Mouse (Mus musculus) megakaryocyte, adult 5-6 weeks (primary cell): ENCODE measurements around the gene Ppm1e. TPM values are rescaled to one million over a fixed set of nuclear protein-coding genes. Genes with fewer than 3 reads are reported as not detected.
A peak's percentile ranks its signal among the peaks of the same experiment; 100 is the strongest.

Source experiments
- ATAC-seq: 2 replicates; pipeline ENCODE4 v1.8.0; 2016; ENCODE audit warnings: mild to moderate bottlenecking, inconsistent platforms; ENCODE audit not compliant: poor library complexity, severe bottlenecking
- total RNA-seq, 2 experiments: library from RNA; stranded (forward) in 1 of 2; stranded (reverse) in 1 of 2; fragments of 153-499, 151-499 nt in 1 of 2; fragments of 221-1000, 200-1000 nt in 1 of 2; gene quantifications; 2 replicates each; pipeline versions ENCODE4 v1.2.3 to v1.2.4; 2015 to 2017

Gene Ppm1e
- total RNA-seq, 2 experiments from 2014 or later, result 0.76 to 0.81 TPM

DNA sequence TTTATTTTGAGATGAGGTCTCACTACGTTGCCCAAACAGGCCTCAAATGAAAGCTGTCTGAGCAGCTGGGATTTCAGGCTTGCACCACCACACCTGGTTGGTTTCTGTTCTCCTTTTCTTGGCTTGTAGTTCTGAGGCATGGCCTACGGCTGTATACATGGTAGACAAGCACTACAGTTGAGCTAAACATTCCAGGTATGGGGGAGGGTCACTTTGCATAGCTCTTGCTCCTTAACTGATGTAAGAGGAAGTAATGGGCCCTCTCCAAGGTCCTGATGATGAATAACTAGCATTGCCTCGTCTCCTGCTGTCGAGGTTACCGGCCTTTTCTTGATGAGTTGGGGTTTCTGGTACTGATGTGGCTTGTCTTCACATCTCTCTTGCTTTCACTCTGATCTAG lies 104.7 kb downstream of the Ppm1e start:
- ATAC-seq, result no peak

DNA sequence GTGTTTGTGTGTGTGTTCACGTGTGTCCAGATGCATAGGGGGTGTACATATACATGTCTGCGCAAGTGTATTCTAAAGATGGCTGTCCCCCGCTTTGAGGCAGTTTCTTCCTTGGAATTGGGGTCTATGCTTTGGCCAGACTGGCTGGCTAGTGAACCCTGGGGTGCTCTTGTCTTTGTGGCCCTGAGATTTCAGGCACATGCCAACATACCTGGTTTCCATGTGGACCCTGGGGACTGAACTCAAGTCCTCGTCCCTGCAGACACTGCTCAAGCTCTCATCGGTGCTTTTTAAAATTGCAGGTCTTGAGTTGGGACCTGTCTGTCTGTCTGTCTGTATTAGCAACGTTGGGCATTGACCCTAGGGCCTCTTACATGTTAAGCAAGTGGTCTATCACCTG lies 105.5 kb downstream of the Ppm1e start:
- no peak for ATAC-seq

DNA sequence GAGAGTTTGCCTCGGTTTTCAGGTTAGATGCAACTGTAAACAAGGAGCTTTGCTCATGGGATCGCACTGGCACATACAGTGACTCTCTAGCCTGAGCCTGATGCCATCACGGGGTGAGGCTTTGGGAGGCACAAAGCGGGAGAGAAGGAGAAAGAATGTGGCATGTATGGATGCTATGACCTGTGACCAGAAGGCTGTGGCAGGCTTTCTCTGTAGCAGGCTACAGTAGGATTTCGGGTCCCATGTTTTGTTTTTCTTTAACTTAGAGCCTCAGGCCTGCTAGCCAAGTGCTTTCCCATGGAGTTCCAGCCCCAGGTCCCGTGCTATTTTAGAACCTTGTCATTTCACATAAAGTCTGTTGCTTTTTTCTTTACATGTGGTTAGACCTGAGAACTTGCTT lies 108.7 kb downstream of the Ppm1e start:
- ATAC-seq, result no peak

DNA sequence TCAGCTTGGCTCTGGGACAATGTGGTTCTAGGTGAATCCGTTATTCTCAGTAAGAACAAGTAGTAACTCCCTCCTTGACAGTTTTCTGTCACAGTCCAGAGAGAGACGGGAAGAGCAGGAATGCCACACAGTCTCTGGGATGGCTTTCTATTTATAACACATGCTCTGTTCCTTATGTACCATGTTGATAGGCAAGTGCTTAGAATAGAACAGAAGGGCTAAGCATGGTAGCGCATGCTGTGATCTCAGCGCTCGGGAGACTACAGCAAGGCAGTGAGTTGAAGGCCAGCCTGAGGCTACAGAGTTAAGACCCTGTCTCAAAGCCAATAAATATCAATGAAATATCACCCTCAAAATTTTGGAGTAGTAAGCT lies 111.3 kb downstream of the Ppm1e start:
- ATAC-seq, result no peak

DNA sequence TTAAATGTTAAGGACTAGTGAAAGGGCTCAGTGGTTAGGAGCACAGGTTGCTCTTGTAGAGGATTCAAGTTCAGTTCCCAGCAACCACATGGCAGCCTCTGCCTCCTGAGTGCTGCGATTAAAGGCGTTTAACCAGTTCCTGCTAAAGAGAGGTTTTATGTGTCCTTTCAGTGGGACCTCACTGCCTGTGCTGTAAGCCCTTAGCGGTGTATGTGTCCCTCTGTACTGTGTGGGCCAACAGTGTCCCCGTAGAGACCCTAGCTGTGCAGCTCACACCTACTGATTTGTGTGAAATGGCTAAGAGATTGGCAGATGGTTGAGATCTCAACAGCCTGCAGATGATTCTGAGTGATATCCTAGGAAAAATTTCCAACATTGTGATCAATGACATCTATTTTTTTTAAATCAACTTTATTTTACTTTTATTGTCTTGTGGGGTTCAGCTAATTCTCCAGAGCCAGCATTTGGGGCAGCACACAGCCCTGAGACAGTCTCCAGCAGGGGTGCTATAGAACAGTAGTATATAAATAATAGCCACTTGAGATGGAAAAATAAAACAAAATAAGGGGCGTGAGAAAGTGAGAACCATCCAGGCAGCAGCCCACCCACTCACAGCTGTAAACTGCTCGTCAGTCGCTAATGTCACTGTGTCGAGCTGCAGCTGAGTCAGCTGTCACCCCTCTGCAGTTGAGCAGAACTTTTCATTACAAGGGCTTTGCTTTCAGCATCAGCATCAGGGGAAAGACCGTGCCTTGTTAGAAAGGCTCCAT lies 111.9 kb downstream of the Ppm1e start:
- no peak for ATAC-seq

DNA sequence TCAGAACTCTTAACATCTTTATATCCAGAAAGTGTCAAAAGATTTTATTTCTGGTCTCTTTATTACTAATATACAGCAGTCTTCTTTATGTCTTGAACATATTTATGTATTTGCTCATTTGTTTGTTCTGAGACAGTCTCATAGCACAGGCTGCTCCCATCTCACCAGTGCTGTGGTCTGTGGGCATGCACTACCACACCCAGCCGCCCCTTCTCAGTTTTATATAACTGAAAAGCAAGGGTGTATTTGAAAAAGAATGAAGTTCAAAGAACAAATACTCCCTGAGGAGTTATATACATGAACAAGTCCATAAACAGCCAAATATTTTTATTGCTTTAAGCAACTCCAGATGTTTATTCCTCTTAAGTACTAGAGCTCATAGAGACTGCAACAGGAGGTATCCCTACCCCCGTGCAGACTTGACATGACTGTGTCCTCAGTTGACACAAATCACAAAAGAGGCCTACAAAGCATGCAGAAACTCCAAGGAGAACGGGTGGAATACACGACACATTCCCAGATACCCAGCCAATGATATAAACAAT lies 112.6 kb downstream of the Ppm1e start:
- ATAC-seq, result no peak

DNA sequence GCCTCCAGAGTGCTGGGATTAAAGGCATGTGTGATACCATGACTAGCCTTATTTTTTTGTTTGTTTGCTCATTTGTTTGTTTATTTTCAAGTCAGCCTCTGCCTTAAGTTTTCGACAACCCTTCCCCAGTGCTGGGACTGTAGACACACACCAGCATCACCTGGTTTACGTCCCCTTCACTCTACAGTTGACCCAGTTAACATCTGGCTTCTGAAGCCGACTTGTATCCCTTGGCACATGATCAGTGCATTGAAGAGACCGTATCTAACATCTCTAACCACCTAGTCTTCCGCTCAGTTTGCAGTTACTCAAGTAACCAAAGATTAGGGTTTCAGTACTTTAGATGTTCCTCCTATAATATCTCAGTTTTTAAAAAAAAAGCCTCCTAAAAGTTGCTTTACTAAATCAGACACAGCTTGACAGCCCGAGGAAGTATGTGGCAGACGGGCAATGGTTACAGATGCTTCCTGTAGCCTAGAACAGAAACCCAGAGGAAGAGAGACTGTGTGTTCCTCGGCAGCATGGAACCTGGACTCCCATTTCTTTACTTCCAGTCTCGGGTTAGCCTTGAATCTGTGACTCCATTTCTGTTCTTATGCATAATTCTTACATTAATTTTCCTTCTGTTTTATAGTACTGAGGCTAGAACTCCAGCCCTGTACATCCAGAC lies 113.5 kb downstream of the Ppm1e start:
- no peak for ATAC-seq

DNA sequence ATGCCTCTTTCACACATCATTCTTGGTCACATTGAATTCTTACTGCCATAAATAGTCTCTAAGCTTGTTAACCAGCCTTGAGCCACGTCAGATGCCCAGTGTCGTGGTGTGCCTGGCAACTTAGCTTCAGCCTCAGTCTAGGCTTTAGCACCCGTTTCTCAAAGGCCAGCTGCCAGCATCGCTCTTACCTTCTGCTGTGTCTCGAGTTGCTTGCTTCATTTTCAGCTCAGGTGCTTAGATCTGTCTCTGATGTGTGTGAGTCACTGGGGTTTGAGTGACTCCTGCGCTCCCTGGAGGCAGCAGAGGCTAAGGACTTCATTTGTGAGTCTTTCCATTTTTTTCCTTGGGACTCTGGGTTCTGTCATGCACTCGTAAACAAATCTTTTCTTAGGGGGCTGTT lies 117.6 kb downstream of the Ppm1e start:
- no peak for ATAC-seq

DNA sequence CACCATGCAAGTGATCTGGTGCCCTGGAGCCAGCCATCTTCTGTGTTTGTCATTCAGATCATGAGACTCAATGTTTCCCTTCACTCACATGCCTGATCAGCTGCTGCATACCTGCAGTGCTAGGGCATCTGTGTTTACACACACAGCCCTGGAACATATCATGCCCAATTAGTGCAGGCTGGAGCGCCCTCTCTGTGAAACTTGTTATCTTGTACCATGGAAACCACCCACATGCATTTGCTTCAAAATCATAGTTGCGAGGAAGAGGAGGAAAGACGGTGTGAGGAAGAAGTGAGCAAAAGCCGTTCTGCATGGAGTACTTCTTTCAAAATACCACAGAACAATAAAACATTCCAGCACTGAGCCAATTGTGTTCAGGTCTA lies 118.0 kb downstream of the Ppm1e start:
- ATAC-seq, result no peak

DNA sequence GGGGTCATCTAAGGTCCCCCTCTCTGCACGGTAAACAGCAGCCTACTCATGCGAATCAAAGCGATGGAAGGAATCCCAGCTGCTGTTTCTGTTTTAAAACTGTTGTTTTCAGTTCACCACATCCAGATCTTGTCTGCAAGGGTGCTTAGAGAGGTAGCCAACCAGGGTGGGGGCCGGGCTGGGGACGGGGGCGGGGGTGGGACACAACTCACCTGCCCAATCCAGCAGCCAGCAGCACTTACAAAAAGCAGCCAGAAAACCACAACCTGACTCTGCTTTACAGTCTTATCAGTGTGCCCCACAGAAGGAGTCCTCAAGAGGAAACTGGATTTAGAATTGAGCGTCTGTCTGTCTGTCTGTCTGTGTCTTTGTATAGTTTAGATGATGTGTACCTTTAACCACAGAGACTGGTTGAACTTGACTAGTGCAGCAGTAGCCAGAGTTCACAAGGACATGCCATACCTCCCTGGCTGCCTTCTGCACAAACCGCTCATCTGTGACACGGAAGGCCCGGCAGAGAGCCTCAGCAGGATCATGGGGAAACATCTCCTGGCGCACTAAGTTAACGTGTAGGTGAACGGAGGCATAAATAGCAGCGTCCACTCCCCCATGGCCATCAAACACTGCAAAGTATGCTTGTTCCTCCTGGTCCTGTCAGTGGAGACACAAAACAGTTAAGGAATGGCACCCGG lies 118.5 kb downstream of the Ppm1e start:
- ATAC-seq, result no peak

DNA sequence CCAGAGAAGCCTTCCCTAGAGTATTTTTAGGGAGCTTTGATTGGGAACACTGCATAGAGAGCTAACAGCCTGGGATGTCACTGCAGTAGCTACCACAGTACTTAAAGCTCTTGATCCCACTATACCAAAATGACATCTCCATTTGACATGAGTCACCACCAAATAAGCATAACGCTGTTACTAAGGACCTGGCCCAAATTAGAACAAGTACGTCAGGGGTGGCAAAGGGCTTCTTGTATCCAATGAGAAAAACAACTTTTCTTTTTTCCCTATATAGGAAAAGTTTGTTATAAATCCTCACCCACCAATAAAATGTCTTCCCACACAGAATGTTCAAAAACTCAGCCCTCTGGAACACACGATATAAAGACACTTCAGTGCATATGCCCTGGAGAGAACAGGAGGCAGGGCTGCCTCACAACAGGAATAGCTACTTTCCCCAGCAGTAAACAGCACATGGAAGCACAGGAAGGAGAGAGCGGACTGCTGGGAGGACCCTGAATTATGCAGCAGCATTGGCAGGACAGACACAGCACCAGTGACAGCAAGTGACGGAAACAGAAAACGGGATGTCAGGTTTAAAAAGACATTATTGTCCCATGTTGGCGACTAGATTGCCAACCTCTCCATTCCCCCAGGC lies 119.8 kb downstream of the Ppm1e start:
- no peak for ATAC-seq

DNA sequence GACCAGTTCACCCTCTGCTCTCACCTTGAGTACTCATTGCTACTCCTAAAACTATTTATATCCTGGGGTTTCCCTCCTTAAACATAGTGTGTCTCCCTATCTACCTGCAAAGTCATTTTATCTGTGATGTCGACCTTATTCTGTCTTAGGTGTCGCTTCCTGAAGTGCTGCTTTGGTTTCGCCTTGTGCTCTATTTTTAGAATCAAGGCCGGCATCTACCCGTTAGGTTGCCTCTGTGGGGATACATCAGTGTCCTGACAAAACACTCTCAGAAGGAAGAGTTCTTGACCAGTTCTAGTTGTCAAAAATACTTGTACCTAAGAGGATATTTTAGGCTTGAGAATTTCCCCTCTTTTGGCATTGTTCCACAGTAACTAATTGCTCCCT lies 123.3 kb downstream of the Ppm1e start:
- no peak for ATAC-seq

DNA sequence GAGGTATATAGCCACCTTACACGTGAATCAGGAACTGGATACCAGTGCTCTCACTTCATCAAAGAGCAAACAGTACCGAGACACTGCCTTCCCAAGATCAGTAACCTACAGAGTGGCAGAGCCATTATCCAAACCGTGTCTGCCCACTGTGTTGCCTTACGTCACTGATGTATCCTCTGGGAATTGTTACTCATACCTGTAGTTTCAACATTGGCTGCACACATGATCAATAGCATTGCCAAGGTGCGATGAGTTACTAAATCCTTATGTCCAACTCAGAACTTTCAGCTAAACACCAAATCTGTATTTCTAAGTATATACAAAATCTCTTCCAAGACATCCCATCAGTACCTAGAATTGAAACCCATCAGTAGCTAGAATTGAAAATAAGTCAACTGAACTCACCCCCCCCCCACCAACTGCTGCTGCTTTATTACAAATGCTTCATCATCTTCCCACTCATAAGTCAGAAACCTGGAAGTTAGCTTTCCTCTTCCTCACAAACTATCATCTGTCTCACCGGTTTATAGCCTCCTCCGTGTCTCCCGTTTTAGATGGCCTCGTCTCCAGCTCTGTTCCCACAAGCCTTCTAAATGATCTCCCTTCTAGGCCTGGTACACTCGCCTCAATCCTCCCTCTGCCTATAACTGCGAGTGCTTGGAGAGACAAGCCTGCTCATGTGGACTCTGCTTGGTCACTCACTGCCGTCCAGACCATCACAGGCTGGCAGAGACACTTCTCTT lies 123.9 kb downstream of the Ppm1e start:
- no peak for ATAC-seq

DNA sequence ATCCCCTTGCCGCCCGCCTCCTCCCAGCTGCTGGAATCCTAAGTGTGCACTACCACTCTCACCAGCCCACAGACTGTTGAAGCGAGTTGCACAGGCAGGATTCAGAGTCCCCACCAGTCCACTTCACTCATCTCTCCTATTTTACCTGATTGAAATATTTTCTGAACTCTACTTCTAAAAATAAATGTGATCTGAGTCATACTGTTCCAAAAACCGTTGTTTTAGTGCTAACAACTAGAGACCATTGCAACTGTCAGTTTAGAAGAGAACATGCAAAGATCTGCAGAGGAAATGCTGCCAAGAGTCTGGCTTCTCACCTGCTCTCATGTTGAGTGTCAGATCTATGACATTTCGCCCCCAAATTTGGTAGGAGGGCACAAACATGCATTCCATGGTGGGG lies 125.4 kb downstream of the Ppm1e start:
- no peak for ATAC-seq

DNA sequence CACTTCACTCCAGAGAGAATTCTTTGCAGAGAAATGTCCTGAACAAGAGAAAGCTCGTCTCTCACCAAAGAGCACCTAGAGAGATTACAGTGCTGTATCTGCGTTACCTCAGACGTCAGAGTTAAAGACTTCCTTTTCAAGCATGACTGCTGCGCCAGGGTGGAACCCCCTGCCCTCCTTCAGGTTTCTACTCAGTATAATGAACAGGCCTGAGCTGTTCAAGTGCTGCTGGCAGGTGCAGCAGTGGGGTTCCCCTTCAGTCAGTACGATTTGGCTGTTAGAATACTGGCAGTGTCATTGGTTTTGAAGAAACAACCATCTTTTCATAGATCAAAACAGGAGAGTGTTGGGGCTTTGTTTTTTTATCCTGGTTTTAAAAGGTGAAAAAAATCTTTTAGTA lies 131.8 kb downstream of the Ppm1e start:
- no peak for ATAC-seq

DNA sequence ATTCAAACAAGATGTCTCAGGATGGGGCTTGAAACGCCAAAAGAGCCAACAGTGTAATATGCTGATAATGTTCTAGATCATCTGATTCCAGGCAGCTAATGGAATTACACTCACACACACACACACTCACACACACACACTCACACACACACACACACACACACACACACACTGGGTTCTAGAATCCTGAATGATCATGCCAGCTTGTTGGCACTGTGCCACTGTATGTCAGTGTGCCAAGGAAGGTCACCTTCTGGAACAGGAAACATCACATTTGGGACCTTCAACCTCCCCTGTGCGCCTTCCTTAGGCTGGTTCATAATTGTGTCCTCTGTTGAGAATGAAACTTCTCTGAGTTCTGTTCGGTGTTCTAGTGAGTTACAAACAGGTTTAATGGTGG lies 136.1 kb downstream of the Ppm1e start:
- ATAC-seq, result no peak

DNA sequence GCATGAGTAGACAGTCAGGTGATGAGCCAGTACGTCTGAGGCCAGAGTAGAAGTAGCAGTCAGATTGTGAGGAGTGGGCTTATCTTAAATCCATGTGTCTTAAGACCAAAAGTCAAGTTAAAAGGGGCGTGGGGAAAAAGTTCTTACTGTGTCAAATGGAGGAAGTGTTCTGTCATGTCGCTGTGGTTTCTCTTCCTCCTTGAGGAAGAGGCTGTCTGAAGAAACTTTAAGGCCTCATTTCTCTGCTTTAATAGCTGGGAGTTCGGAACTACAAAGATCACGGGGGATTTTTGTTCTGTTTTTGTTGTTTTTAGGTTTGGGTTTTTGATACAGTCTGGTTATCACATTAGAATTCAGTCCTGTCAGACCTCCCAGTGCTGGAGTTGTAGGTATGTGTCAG lies 146.5 kb downstream of the Ppm1e start:
- ATAC-seq, result peak; percentile 84
